Mouse (Mus musculus) small intestine, adult 2 months (tissue): ENCODE results near the gene Eif2s1.

Source experiments
- CTCF ChIP-seq: fragments of 200-500 bp; IDR thresholded peaks from 2 replicates; pipeline ENCODE4 v1.5.1; 2012; ENCODE audit warnings: low read depth, mild to moderate bottlenecking, control low read depth, inconsistent platforms, low read length, moderate library complexity, mixed read lengths; ENCODE audit not compliant: insufficient replicate concordance, insufficient read length; ENCODE audit errors: extremely low read depth
- POLR2A ChIP-seq: fragments of 200-500 bp; IDR thresholded peaks from 2 replicates; pipeline ENCODE4 v1.6.1; 2012; ENCODE audit warnings: low read depth, mild to moderate bottlenecking, control low read depth, inconsistent platforms, low read length, moderate library complexity

GRCm38 (mm10) chr12:78929900-78930299, 68.3 kb downstream of the Eif2s1 start:
- no peak for TF ChIP-seq CTCF
- no peak for TF ChIP-seq POLR2A
